Mouse (Mus musculus): Measurements from ENCODE around the gene Plcd3.

Plcd3 gene

DNA sequence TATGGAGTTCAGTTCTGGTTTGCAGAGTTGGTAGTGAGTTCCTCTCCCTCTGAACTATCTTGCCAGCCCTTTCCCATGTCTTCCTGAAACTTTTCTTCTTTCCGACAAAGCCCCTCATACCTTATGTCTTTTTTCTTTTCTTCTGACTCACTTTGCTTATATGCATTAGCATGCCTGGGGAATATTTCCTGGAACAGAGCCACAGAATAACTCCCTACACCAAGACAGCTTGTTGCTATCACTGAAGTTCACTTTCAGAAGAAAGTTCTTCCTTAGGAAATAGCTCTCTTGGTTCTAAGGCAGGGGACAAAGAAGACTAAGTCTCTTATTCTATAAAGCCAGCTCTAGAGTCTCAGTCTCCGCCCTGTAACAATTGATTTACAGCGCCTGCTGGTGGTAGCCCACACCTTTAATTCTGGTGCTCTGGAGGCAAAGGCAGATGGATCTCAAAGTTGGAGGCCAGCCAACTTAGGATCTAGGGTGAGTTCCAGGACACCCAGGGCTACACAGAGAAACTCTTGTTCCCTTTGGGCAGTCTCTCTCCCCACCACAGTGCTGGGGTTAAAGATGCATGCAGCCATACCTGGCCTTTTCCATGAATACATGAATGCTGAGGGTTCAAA lies 80.6 kb downstream of the Plcd3 start:
- DNase-seq (ENCODE audit: low spot score in 2 of 2), result no peak

Measured in spleen, postnatal 14 days (tissue).